Mouse (Mus musculus) kidney, adult 11 months (tissue): ENCODE measurements around the gene Pik3cb.

Source experiments
- DNase-seq: peaks from one replicate; pipeline ENCODE4 v3.0.0; 2022

Gene Pik3cb

GRCm38 (mm10) chr9:99145756-99146155 is 5.3 kb upstream of the Pik3cb start:
- no peak for DNase-seq

GRCm38 (mm10) chr9:99144416-99144989 is 4.1 kb upstream of the Pik3cb start:
- no peak for DNase-seq

GRCm38 (mm10) chr9:99141618-99142017 is 1.2 kb upstream of the Pik3cb start:
- DNase-seq: no peak

- no peak for DNase-seq
These were observed 750 bp upstream of the Pik3cb start for GRCm38 (mm10) chr9:99141171-99141570.

- DNase-seq: peak; percentile 37
These were observed 1.0 kb downstream of the Pik3cb start for GRCm38 (mm10) chr9:99139194-99140023.

GRCm38 (mm10) chr9:99137301-99137700 is 3.1 kb downstream of the Pik3cb start:
- peak; percentile 50 for DNase-seq

GRCm38 (mm10) chr9:99131951-99132470 is 8.4 kb downstream of the Pik3cb start:
- DNase-seq: peak; percentile 62

GRCm38 (mm10) chr9:99131119-99131518 is 9.3 kb downstream of the Pik3cb start:
- DNase-seq: no peak

- DNase-seq: no peak
These were observed 12.8 kb downstream of the Pik3cb start for GRCm38 (mm10) chr9:99127578-99127977.

- DNase-seq: no peak
These were observed 17.7 kb downstream of the Pik3cb start for GRCm38 (mm10) chr9:99122749-99123148.

- DNase-seq: no peak
These were observed 28.0 kb downstream of the Pik3cb start for GRCm38 (mm10) chr9:99112409-99112808.

GRCm38 (mm10) chr9:99111085-99111484 is 29.3 kb downstream of the Pik3cb start:
- DNase-seq: no peak

GRCm38 (mm10) chr9:99110213-99110612 is 30.2 kb downstream of the Pik3cb start:
- DNase-seq: no peak

- DNase-seq: no peak
These were observed 30.8 kb downstream of the Pik3cb start for GRCm38 (mm10) chr9:99109585-99109984.

GRCm38 (mm10) chr9:99104449-99104848 is 36.0 kb downstream of the Pik3cb start:
- DNase-seq: no peak

GRCm38 (mm10) chr9:99103865-99104264 is 36.6 kb downstream of the Pik3cb start:
- DNase-seq: no peak

GRCm38 (mm10) chr9:99098482-99099129 is 41.8 kb downstream of the Pik3cb start:
- no peak for DNase-seq

GRCm38 (mm10) chr9:99097668-99098067 is 42.8 kb downstream of the Pik3cb start:
- no peak for DNase-seq

GRCm38 (mm10) chr9:99095192-99095591 is 45.2 kb downstream of the Pik3cb start:
- DNase-seq: no peak

- no peak for DNase-seq
These were observed 49.9 kb downstream of the Pik3cb start for GRCm38 (mm10) chr9:99090546-99090945.

GRCm38 (mm10) chr9:99089904-99090303 is 50.5 kb downstream of the Pik3cb start:
- no peak for DNase-seq

GRCm38 (mm10) chr9:99081718-99082117 is 58.7 kb downstream of the Pik3cb start:
- no peak for DNase-seq

- DNase-seq: no peak
These were observed 59.1 kb downstream of the Pik3cb start for GRCm38 (mm10) chr9:99081308-99081707.

GRCm38 (mm10) chr9:99080657-99081056 is 59.8 kb downstream of the Pik3cb start:
- DNase-seq: no peak
